Mouse (Mus musculus): ENCODE measurements at regions not wholly inside any gene's neighbourhood (a gene's known extent, or its start where the extent isn't known, plus 50 kb on each side); places are given as distances from the start of the nearest gene placed in this dataset.

GRCm38 (mm10) chr13:117334125-117334524, 113.2 kb upstream of the Gm17509 start:
- peak in 1 of 2 experiments; percentile 6 for DNase-seq (ENCODE audit: low spot score in 2 of 2)

GRCm38 (mm10) chr13:117334539-117334938, 113.7 kb upstream of the Gm17509 start:
- no peak for DNase-seq (ENCODE audit: low spot score in 2 of 2)

- no peak for DNase-seq (ENCODE audit: low spot score in 2 of 2)
These were observed 160.3 kb upstream of the Gm17509 start for GRCm38 (mm10) chr13:117381086-117381595.

- no peak for DNase-seq (ENCODE audit: low spot score in 2 of 2)
These were observed 162.7 kb upstream of the Gm17509 start for GRCm38 (mm10) chr13:117383480-117384137.

GRCm38 (mm10) chr13:117390287-117390686, 169.4 kb upstream of the Gm17509 start:
- DNase-seq (ENCODE audit: low spot score in 2 of 2) = no peak

GRCm38 (mm10) chr13:117393488-117393887, 172.6 kb upstream of the Gm17509 start:
- DNase-seq (ENCODE audit: low spot score in 2 of 2) = no peak

- DNase-seq (ENCODE audit: low spot score in 2 of 2) = no peak
These were observed 180.4 kb upstream of the Gm17509 start for GRCm38 (mm10) chr13:117401245-117401644.

- DNase-seq (ENCODE audit: low spot score in 2 of 2) = no peak
These were observed 189.1 kb upstream of the Gm17509 start for GRCm38 (mm10) chr13:117409940-117410339.

- no peak for DNase-seq (ENCODE audit: low spot score in 2 of 2)
These were observed 188.5 kb upstream of the Hcn1 start for GRCm38 (mm10) chr13:117413616-117414015.

- DNase-seq (ENCODE audit: low spot score in 2 of 2) = no peak
These were observed 178.6 kb upstream of the Hcn1 start for GRCm38 (mm10) chr13:117423558-117423957.

- DNase-seq (ENCODE audit: low spot score in 2 of 2) = no peak
These were observed 177.1 kb upstream of the Hcn1 start for GRCm38 (mm10) chr13:117425015-117425414.

GRCm38 (mm10) chr13:117467407-117467806, 134.7 kb upstream of the Hcn1 start:
- DNase-seq (ENCODE audit: low spot score in 2 of 2) = no peak

- no peak for DNase-seq (ENCODE audit: low spot score in 2 of 2)
These were observed 129.4 kb upstream of the Hcn1 start for GRCm38 (mm10) chr13:117472726-117473125.

- no peak for DNase-seq (ENCODE audit: low spot score in 2 of 2)
These were observed 119.5 kb upstream of the Hcn1 start for GRCm38 (mm10) chr13:117482624-117483023.

GRCm38 (mm10) chr13:117508746-117509145, 93.4 kb upstream of the Hcn1 start:
- DNase-seq (ENCODE audit: low spot score in 2 of 2) = no peak

GRCm38 (mm10) chr13:117550108-117550507, 52.0 kb upstream of the Hcn1 start:
- peak; percentile 57 to 64 for DNase-seq (ENCODE audit: low spot score in 2 of 2)

Measured in left cerebral cortex, adult 18-20 months (tissue).